Mouse (Mus musculus) heart, adult 11 months (tissue): ENCODE measurements around the gene Olfr815.
A peak's percentile ranks its signal among the peaks of the same experiment; 100 is the strongest.
"Not testable (repeated sequence)": the region's sequence is repeated elsewhere in the genome, so short reads cannot be mapped to it uniquely, and the experiment has no call there.

ENCODE experiments used
- DNase-seq: peaks from one replicate; pipeline ENCODE4 v3.0.0; 2022

Olfr815 gene

GRCm38 (mm10) chr10:129905767-129906166 lies at the start of gene Olfr815:
Gene Olfr815 (minus strand): TSS chr10:129905867.
- not testable (repeated sequence) for DNase-seq

GRCm38 (mm10) chr10:129949000-129949399 lies 43.3 kb upstream of the Olfr815 start, which contains the start of gene Olfr818:
Gene Olfr818 (minus strand): TSS chr10:129949100.
- no peak for DNase-seq

GRCm38 (mm10) chr10:129915497-129915896 lies 9.8 kb upstream of the Olfr815 start, which contains the start of gene Olfr816:
Gene Olfr816 (minus strand): TSS chr10:129915597.
- no peak for DNase-seq

- peak; percentile 73 for DNase-seq
Measured at GRCm38 (mm10) chr10:129885934-129886333, 19.7 kb downstream of the Olfr815 start.

GRCm38 (mm10) chr10:129885496-129885895 lies 20.2 kb downstream of the Olfr815 start:
- DNase-seq = peak; percentile 77

GRCm38 (mm10) chr10:129879751-129880150 lies 25.9 kb downstream of the Olfr815 start, which contains the start of gene Olfr814:
Gene Olfr814 (minus strand): TSS chr10:129879851.
- not testable (repeated sequence) for DNase-seq

- no peak for DNase-seq
Measured at GRCm38 (mm10) chr10:129855067-129855466, 50.6 kb downstream of the Olfr815 start, which contains the start of gene Olfr813. Gene Olfr813 (plus strand): TSS chr10:129855367.
